15 mouse cellular contexts compared by ENCODE assay signal in genomic region chr2:59783832-59784627, GRCm38 (mm10).
DNase-seq lines count a peak whose midpoint lies in the region; ATAC-seq and TF ChIP-seq lines count a peak whose summit lies in the region.
"Had no signal": no experiment of that assay in that cellular context is flagged by ENCODE, and none has a peak within 500 bp of the region (broad histone marks: within the 10 kb centered on the region; RNA-seq: fewer than 3 reads in every experiment).

No protein-coding gene starts in this region.

- no peak overlapping the region for H3K4me3 ChIP-seq in heart, embryonic 14.5 days (ENCODE audit: control insufficient read depth in 1 of 2, insufficient read depth in 1 of 2, low read depth in 1 of 2, low read length in 2 of 2)
- H3K4me3 ChIP-seq in lung, embryonic 14.5 days (ENCODE audit: low read depth, low read length): no peak overlapping the region
- no peak overlapping the region for H3K4me3 ChIP-seq in lung, adult 2 months (replicated peaks; ENCODE audit: extremely low read depth, low read depth, low read length)
- no peak overlapping the region for H3K4me3 ChIP-seq in kidney, embryonic 14.5 days (ENCODE audit: low read length)
- no peak overlapping the region for H3K4me3 ChIP-seq in limb, embryonic 13.5 days
- H3K4me3 ChIP-seq: embryonic facial prominence, embryonic 12.5 days; gastrocnemius, adult 2 months had no signal

- 69% methylated on average over 12 of the region's 12 CpGs for WGBS in heart, embryonic 14.5 days
- WGBS in lung, embryonic 14.5 days: 70% methylated on average over 12 of the region's 12 CpGs
- WGBS in lung, adult 2 months: 83% methylated on average over 12 of the region's 12 CpGs
- 75% methylated on average over 12 of the region's 12 CpGs for WGBS in kidney, embryonic 14.5 days
- WGBS in limb, embryonic 13.5 days: 82% methylated on average over 12 of the region's 12 CpGs

- no peak overlapping the region for H3K9ac ChIP-seq in heart, embryonic 14.5 days (ENCODE audit: low read length)
- no peak overlapping the region for H3K9ac ChIP-seq in lung, embryonic 14.5 days
- H3K9ac ChIP-seq in kidney, embryonic 14.5 days (ENCODE audit: low read depth, low read length): no peak overlapping the region
- H3K9ac ChIP-seq in limb, embryonic 13.5 days: no peak overlapping the region
- H3K9ac ChIP-seq: embryonic facial prominence, embryonic 12.5 days; forebrain, postnatal 0 days had no signal

- intact Hi-C loops in heart, postnatal 14 days (cut with DNase I): no loop called here

- H3K4me1 ChIP-seq in heart, embryonic 14.5 days (ENCODE audit: control insufficient read depth in 2 of 2, insufficient read depth in 2 of 2, low read length in 2 of 2): peaks cover 18 to 39% of the 10 kb centered on the region in 2 experiments
- H3K4me1 ChIP-seq in lung, embryonic 14.5 days (ENCODE audit: insufficient read depth): peaks cover 31% of the 10 kb centered on the region
- peaks cover 2% of the 10 kb centered on the region; the same call in 1 of the 2 replicates for H3K4me1 ChIP-seq in lung, adult 2 months (ENCODE audit: control insufficient read depth, insufficient read depth, low read length)
- H3K4me1 ChIP-seq in kidney, embryonic 14.5 days (ENCODE audit: control insufficient read depth, insufficient read depth, low read length): peaks cover 36% of the 10 kb centered on the region
- peaks cover 54% of the 10 kb centered on the region for H3K4me1 ChIP-seq in limb, embryonic 13.5 days

- no peak for TF ChIP-seq POLR2A in lung, adult 2 months (IDR thresholded peaks at IDR 0.05; ENCODE audit: borderline replicate concordance, extremely low read depth, low read depth, low read length)

- H3K27ac ChIP-seq in heart, embryonic 14.5 days (replicated peaks in 1 of 2; ENCODE audit: control insufficient read depth in 1 of 2, insufficient read depth in 1 of 2, low read depth in 2 of 2, low read length in 2 of 2): peak overlapping the region; percentile 24 to 59; a peak in 3 of 4 replicates
- peak overlapping the region; percentile 9; the same call in 1 of the 2 replicates for H3K27ac ChIP-seq in lung, embryonic 14.5 days (ENCODE audit: low read depth)
- H3K27ac ChIP-seq in kidney, embryonic 14.5 days (ENCODE audit: low read depth, low read length): peak overlapping the region; percentile 62; the same call in 1 of the 2 replicates
- no peak overlapping the region for H3K27ac ChIP-seq in limb, embryonic 13.5 days
- H3K27ac ChIP-seq: embryonic facial prominence, embryonic 12.5 days; gastrocnemius, adult 2 months had no signal

- H3K4me2 ChIP-seq in heart, embryonic 14.5 days (ENCODE audit: low read length): peak overlapping the region; percentile 16; the same call in 1 of the 2 replicates
- no peak overlapping the region for H3K4me2 ChIP-seq in lung, embryonic 14.5 days
- no peak overlapping the region for H3K4me2 ChIP-seq in kidney, embryonic 14.5 days (replicated peaks; ENCODE audit: low read depth, low read length)
- H3K4me2 ChIP-seq in limb, embryonic 13.5 days (replicated peaks): no peak overlapping the region
- H3K4me2 ChIP-seq: embryonic facial prominence, embryonic 12.5 days had no signal

- no peak for TF ChIP-seq CTCF in lung, embryonic 14.5 days (IDR thresholded peaks at IDR 0.05; ENCODE audit: low read depth)
- TF ChIP-seq CTCF in lung, adult 2 months (IDR thresholded peaks at IDR 0.05; ENCODE audit: insufficient read depth, low read length): no peak

- no peak for DNase-seq in heart, postnatal 14 days
- DNase-seq in lung, embryonic 14.5 days: no peak
- DNase-seq in lung, adult 2 months: no peak
- no peak for DNase-seq in right cerebral cortex, postnatal 25 days
- DNase-seq: adrenal gland, postnatal 14 days; gastrocnemius, adult 2 months; lung, adult 18-20 months; spleen, adult 18-20 months had no signal

- H3K36me3 ChIP-seq in heart, embryonic 14.5 days (ENCODE audit: control insufficient read depth, insufficient read depth, low read length): peaks cover 39% of the 10 kb centered on the region
- H3K36me3 ChIP-seq in lung, embryonic 14.5 days (ENCODE audit: insufficient read depth): peaks cover 14% of the 10 kb centered on the region; the same call in 1 of the 2 replicates
- H3K36me3 ChIP-seq in kidney, embryonic 14.5 days (ENCODE audit: control insufficient read depth, insufficient read depth, low read length): peaks cover 27% of the 10 kb centered on the region
- H3K36me3 ChIP-seq in limb, embryonic 13.5 days: peaks cover 43% of the 10 kb centered on the region

- no peaks in the 10 kb centered on the region for H3K9me3 ChIP-seq in heart, embryonic 14.5 days (ENCODE audit: control insufficient read depth, low read length)
- H3K9me3 ChIP-seq in lung, embryonic 14.5 days (ENCODE audit: low read depth, low read length): no peaks in the 10 kb centered on the region
- H3K9me3 ChIP-seq in kidney, embryonic 14.5 days (ENCODE audit: control insufficient read depth, low read length): no peaks in the 10 kb centered on the region
- H3K9me3 ChIP-seq in limb, embryonic 13.5 days: no peaks in the 10 kb centered on the region
- H3K9me3 ChIP-seq: embryonic facial prominence, embryonic 12.5 days had no signal

- H3K27me3 ChIP-seq in heart, embryonic 14.5 days (ENCODE audit: control insufficient read depth, insufficient read depth, low read length): no peaks in the 10 kb centered on the region
- H3K27me3 ChIP-seq in lung, embryonic 14.5 days (ENCODE audit: insufficient read depth, low read length): no peaks in the 10 kb centered on the region
- no peaks in the 10 kb centered on the region for H3K27me3 ChIP-seq in kidney, embryonic 14.5 days (ENCODE audit: control insufficient read depth, insufficient read depth, low read length)
- H3K27me3 ChIP-seq in limb, embryonic 13.5 days: no peaks in the 10 kb centered on the region
- H3K27me3 ChIP-seq: embryonic facial prominence, embryonic 12.5 days; Patski had no signal

- ATAC-seq in heart, embryonic 14.5 days (ENCODE audit: insufficient number of reproducible peaks, insufficient read depth, low FRiP score, low read depth): no peak
- no peak for ATAC-seq in lung, embryonic 14.5 days (ENCODE audit: insufficient read depth)
- no peak for ATAC-seq in kidney, embryonic 14.5 days (ENCODE audit: low FRiP score, low TSS enrichment)
- 0 out of 2 replicates have a peak, but pooled peaks have one; percentile 20 for ATAC-seq in limb, embryonic 13.5 days (ENCODE audit: low FRiP score, low read depth)
- ATAC-seq: activated CD4-positive, CD25-positive, alpha-beta regulatory T cell, adult 4 months; forebrain, postnatal 0 days; Patski had no signal
